Mouse (Mus musculus): ENCODE results near the gene Cpz. TPM values are rescaled to one million over a fixed set of nuclear protein-coding genes. Genes with fewer than 3 reads are reported as not detected.

Cpz gene
- total and polyA plus RNA-seq, 3 experiments: 0.10 TPM; not detected in 2

DNA sequence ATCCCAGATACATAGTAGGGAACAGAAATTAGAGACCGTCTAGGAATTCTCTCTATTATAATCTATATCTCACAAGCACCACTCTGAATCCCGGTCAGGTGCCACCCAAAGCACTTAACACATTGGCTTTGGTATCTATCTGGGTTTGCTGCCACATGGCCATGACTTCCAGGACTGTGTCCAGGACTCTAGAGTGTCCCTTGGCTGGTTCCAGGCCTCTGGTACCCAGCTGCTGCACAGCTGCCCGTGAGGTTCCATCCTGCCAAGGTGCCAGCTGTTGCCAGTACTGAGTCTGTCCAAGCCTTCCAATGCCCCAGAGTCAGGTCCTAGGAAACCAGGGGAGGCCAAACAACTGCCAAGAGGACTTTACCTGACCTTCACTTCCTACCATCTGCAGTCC, 12.5 kb upstream of the Cpz start:
- DNase-seq (ENCODE audit: low read depth, low spot score): no peak
- H3K27me3 ChIP-seq (ENCODE audit: control insufficient read depth in 1 of 2, insufficient read depth in 2 of 2, low read length in 2 of 2): no peaks in the 10 kb centered on the region
- no peaks in the 10 kb centered on the region for H3K4me1 ChIP-seq (ENCODE audit: control insufficient read depth in 1 of 2, insufficient read depth in 2 of 2, low read length in 2 of 2)
- no peak for TF ChIP-seq ZNF384 (IDR thresholded peaks at IDR 0.05; ENCODE audit: low read depth, low read length)
- no peak for TF ChIP-seq GABPA (IDR thresholded peaks at IDR 0.05; ENCODE audit: low read depth, low read length)
- no peak for TF ChIP-seq NELFE (IDR thresholded peaks at IDR 0.05; ENCODE audit: low read depth, low read length)
- TF ChIP-seq MXI1 (IDR thresholded peaks at IDR 0.05; ENCODE audit: low read depth, low read length): no peak
- no peak for TF ChIP-seq RAD21 (IDR thresholded peaks at IDR 0.05; ENCODE audit: low read depth, low read length)
- no peak for TF ChIP-seq ZKSCAN1 (IDR thresholded peaks at IDR 0.05; ENCODE audit: low read depth, low read length)
- no peak for TF ChIP-seq ETS1 (IDR thresholded peaks at IDR 0.05; ENCODE audit: low read depth, low read length)
- no peak for TF ChIP-seq MEF2A (IDR thresholded peaks at IDR 0.05; ENCODE audit: extremely low read depth, insufficient replicate concordance, low read depth, low read length, poor library complexity, severe bottlenecking)
- TF ChIP-seq POLR2AphosphoS5 (IDR thresholded peaks at IDR 0.05; ENCODE audit: borderline replicate concordance, low read depth, low read length): no peak
- no peak for TF ChIP-seq ZMIZ1 (IDR thresholded peaks at IDR 0.05; ENCODE audit: low read depth, low read length)
- no peak for TF ChIP-seq TBP (IDR thresholded peaks at IDR 0.05; ENCODE audit: low read depth, low read length)
- TF ChIP-seq CHD1 (IDR thresholded peaks at IDR 0.05; ENCODE audit: low read depth, low read length): no peak
- no peak for TF ChIP-seq SIN3A (IDR thresholded peaks at IDR 0.05; ENCODE audit: low read length)
- no peaks in the 10 kb centered on the region for H3K79me2 ChIP-seq (ENCODE audit: control insufficient read depth, insufficient read depth, low read length, poor library complexity)
- H3K9me3 ChIP-seq (replicated peaks; ENCODE audit: insufficient read depth, low read length): no peaks in the 10 kb centered on the region
- no peaks in the 10 kb centered on the region for H3K36me3 ChIP-seq (ENCODE audit: control insufficient read depth in 1 of 2, insufficient read depth in 2 of 2, low read length in 2 of 2)
- H3K9ac ChIP-seq (ENCODE audit: control insufficient read depth, low read depth, low read length, poor library complexity, severe bottlenecking): no peak overlapping the region
- H3K4me3 ChIP-seq (ENCODE audit: control insufficient read depth in 1 of 2, insufficient read depth in 1 of 2, low read depth in 2 of 2, low read length in 2 of 2): no peak overlapping the region
- H3K27ac ChIP-seq (ENCODE audit: control insufficient read depth, low read depth, low read length): no peak overlapping the region

DNA sequence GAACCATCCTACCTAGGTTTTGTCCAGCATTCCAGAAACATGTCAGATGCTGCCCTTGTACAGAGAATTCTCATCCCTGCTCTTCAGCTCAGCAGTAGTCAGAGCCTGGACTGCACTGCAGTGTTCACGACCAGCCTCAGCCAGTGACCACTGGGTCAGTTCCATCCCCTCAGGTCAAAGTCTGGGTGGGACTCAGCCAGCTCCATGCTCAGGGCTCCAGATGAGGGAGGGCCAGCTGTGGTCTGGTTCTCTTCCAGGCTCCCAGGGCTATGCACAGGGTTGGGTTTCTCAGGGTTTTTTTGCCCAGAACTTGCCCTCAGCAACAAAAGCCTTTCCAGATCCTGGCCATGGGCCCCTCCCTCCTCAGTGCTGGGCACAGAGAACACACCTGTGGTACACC, 12.0 kb upstream of the Cpz start:
- Histone ChIP-seq H3K9me3 (replicated peaks; ENCODE audit: insufficient read depth, low read length) (no peaks in the 10 kb centered on the region), H3K27me3 (ENCODE audit: control insufficient read depth in 1 of 2, insufficient read depth in 2 of 2, low read length in 2 of 2) (no peaks in the 10 kb centered on the region), H3K27ac (ENCODE audit: control insufficient read depth, low read depth, low read length) (no peak overlapping the region), H3K36me3 (ENCODE audit: control insufficient read depth in 1 of 2, insufficient read depth in 2 of 2, low read length in 2 of 2) (no peaks in the 10 kb centered on the region), H3K79me2 (ENCODE audit: control insufficient read depth, insufficient read depth, low read length, poor library complexity) (no peaks in the 10 kb centered on the region), H3K4me1 (ENCODE audit: control insufficient read depth in 1 of 2, insufficient read depth in 2 of 2, low read length in 2 of 2) (no peaks in the 10 kb centered on the region), H3K9ac (ENCODE audit: control insufficient read depth, low read depth, low read length, poor library complexity, severe bottlenecking) (no peak overlapping the region), H3K4me3 (ENCODE audit: control insufficient read depth in 1 of 2, insufficient read depth in 1 of 2, low read depth in 2 of 2, low read length in 2 of 2) (no peak overlapping the region)
- TF ChIP-seq KAT2A (conservative IDR thresholded peaks at IDR 0.05; ENCODE audit: low read depth, low read length) (no peak), ZNF384 (IDR thresholded peaks at IDR 0.05; ENCODE audit: low read depth, low read length) (no peak), MEF2A (IDR thresholded peaks at IDR 0.05; ENCODE audit: extremely low read depth, insufficient replicate concordance, low read depth, low read length, poor library complexity, severe bottlenecking) (no peak), GATA1 (IDR thresholded peaks at IDR 0.05; ENCODE audit: low read depth, low read length) (no peak), ETS1 (IDR thresholded peaks at IDR 0.05; ENCODE audit: low read depth, low read length) (no peak), ZMIZ1 (IDR thresholded peaks at IDR 0.05; ENCODE audit: low read depth, low read length) (no peak)
- DNase-seq (ENCODE audit: low read depth, low spot score): no peak

All from MEL (cell line).